Mouse (Mus musculus): Measurements from ENCODE around the gene Setd4. TPM values are rescaled to one million over a fixed set of nuclear protein-coding genes. Genes with fewer than 3 reads are reported as not detected.

The Setd4 gene
- total RNA-seq, 2 experiments from 2014 or later = 9.2 to 10.0 TPM

DNA sequence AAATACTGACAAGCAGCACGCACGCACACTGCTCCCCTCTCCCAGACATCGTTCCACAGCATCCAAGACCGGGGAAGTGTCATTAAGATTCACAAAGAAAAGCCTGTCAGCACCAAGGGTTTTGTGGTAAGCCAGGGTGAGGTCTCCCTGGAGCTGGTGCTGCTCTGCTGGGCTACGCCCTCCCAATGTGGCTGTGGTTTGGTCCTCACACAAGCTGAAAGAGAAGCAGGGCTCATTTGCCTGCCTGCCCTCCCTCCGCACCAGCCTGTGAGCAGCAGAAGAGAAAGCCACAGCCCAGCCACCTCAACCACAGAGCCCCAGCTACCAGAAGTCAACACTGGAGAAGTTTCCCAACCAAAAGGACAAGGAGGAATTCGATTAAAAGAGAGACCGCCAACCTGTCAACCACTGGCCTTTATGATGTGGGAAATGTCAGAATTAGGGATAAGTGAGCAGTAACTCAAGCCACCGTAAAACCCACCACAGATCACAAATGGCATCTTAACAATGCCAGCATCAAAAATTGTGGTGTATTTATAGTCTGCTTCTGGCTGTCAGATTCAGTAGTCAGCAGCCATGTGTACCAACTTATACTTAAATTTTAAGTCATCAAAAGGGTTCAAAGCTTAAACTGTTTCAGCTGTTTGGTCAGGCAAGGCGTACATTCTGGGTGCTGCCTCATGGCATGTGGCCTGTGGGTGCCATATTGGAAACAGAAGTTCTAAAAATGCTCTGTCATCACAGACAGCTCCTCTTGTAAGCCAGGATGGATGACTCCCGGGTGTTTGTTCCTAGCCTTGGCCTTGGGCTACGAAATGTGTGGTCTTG lies 51.0 kb downstream of the Setd4 start:
- no peak for DNase-seq (ENCODE audit: low spot score in 2 of 2)
- intact Hi-C loops (cut with DNase I) = no loop called here

DNA sequence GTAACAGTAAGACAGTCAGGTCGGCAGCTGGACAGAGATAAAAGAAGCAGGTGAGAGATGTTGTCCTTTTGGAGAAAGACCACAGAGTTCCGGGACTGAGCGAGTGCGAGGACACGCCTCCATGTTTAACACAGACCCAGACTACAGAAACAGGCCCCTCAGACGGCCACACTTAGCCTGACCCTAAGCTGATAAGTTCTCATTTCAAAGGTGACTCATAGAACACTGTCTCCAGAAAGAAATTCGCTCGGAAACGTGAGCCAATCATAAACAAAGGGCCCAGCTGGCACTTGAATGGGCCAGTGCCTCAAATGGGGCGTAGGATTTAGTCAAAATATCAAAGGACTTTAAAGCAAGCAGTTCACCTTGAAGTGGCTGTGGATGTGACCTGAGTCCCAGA lies 54.6 kb downstream of the Setd4 start:
- no peak for DNase-seq (ENCODE audit: low spot score in 2 of 2)
- intact Hi-C loops (cut with DNase I) = no loop called here

DNA sequence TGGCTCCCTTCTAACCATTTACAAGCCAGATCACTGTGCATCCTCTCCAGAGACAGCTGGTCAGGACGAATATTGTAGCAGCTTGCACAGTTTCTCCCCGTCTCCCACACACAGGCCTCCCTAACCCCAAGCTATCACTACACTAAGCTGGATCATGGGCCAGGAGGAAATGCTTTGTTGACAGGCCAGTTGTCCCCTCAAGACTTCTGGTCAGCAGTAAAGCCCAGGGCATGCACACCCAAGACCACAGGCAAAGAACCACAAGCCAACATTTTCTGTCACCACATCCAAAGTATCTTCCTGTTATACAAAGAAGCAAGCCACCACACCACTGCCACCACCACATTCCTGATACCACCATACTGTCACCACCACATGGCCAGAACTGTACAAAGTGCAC lies 55.8 kb downstream of the Setd4 start:
- intact Hi-C loops (cut with DNase I) = no loop called here
- DNase-seq (ENCODE audit: low spot score in 2 of 2) = no peak

- intact Hi-C loops (cut with DNase I) = no loop called here
- DNase-seq (ENCODE audit: low spot score in 2 of 2) = no peak
These were observed 56.7 kb downstream of the Setd4 start for GRCm38 (mm10) chr16:93547122-93547521.

DNA sequence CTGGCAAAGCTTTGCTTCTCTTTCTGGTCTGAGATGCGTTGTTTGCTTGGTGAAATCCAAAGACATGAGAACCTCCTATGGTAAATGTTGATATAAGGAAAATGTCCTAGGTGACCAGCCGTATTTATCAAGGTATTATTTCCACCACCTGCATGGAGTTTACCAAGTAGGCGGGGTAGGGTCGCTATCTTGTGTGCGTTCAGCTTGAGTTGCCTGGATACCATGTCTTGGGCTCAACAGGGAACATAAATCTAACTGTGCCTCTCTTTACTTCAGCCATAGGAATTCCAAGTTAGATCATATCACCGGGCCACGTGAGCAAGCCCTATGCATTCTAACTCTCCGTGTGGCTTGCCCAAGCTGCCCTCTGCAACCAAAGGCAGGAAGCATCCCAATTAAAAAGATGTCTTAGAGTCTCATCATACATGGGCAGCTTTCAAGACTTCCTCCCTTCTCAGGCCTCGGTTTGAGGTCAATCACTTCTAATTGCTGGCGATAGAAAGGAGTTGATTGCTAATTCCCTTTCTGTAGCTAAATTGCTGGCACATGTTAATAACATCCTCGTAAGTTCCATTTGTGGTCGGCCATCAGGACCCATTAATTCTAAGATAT lies 57.4 kb downstream of the Setd4 start:
- intact Hi-C loops (cut with DNase I) = no loop called here
- no peak for DNase-seq (ENCODE audit: low spot score in 2 of 2)

GRCm38 (mm10) chr16:93544931-93545330 lies 58.9 kb downstream of the Setd4 start:
- no peak for DNase-seq (ENCODE audit: low spot score in 2 of 2)
- intact Hi-C loops (cut with DNase I) = loop anchor here (2.0 to 5.0 kb wide), 5 partner anchors 32 to 1228 kb away; no protein-coding TSS in a partner anchor

GRCm38 (mm10) chr16:93543704-93544103 lies 60.2 kb downstream of the Setd4 start:
- intact Hi-C loops (cut with DNase I) = loop anchor here (2.0 to 5.0 kb wide), 5 partner anchors 33 to 1226 kb away; no protein-coding TSS in a partner anchor
- DNase-seq (ENCODE audit: low spot score in 2 of 2) = peak; percentile 86 to 90

- intact Hi-C loops (cut with DNase I) = loop anchor here (5.0 kb wide), 4 partner anchors 88 to 1223 kb away; no protein-coding TSS in a partner anchor
- no peak for DNase-seq (ENCODE audit: low spot score in 2 of 2)
These were observed 64.0 kb downstream of the Setd4 start for GRCm38 (mm10) chr16:93539891-93540290.

DNA sequence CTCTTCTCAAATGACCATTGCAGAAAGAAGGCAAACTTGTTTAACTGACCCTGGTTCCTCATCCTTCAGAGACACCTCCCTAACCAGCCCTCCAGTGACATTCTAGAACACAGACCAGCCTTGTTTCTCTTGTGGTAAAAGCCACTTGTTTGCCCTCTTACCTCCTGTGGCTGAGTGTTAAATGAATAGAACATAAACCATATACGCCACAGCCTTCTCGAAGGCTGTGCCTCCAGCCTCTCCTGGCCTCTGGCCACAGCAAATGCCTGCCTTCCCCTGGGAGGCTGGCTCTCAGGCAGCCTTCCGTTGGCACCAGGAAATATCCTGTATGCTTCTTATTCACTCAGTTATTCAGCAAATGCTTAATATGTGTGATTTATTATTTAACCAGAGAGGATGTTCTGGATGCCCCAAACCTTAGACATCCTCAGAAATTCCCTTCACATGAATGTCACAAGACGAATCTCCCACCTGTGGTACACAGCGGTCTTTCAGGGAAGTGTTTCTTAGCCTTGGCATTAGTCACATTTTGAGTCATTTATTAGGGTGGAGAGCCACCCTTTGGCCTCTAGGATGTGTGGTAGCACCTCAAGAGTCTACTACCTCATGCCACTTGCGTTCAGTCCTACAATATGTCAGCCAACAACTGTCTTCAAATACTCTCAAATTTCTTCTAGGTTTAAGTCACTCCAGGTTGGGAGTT lies 68.6 kb downstream of the Setd4 start:
- DNase-seq (ENCODE audit: low spot score in 2 of 2) = no peak
- intact Hi-C loops (cut with DNase I) = no loop called here

Other genes starting within 250 kb of the Setd4 start
- 10 to 100 TPM; 59.9 to 61.7 TPM for gene Cbr1, start 1.8 kb upstream of the Setd4 start, total RNA-seq (2021)
- gene Gm5678, start 24.0 kb upstream of the Setd4 start, total RNA-seq (2021) = 1 to 10 TPM; 2.1 to 2.9 TPM
- 10 to 100 TPM; 13.8 to 16.3 TPM for gene Cbr3, start 79.2 kb upstream of the Setd4 start, total RNA-seq (2021)
- gene Dop1b, start 107.8 kb upstream of the Setd4 start, total RNA-seq (2021) = 10 to 100 TPM; 81.0 to 93.6 TPM
- gene Morc3, start 228.1 kb upstream of the Setd4 start, total RNA-seq (2021) = 10 to 100 TPM; 28.7 to 33.2 TPM